ENCODE assay signal across 8 mouse cellular contexts in the genomic region with DNA sequence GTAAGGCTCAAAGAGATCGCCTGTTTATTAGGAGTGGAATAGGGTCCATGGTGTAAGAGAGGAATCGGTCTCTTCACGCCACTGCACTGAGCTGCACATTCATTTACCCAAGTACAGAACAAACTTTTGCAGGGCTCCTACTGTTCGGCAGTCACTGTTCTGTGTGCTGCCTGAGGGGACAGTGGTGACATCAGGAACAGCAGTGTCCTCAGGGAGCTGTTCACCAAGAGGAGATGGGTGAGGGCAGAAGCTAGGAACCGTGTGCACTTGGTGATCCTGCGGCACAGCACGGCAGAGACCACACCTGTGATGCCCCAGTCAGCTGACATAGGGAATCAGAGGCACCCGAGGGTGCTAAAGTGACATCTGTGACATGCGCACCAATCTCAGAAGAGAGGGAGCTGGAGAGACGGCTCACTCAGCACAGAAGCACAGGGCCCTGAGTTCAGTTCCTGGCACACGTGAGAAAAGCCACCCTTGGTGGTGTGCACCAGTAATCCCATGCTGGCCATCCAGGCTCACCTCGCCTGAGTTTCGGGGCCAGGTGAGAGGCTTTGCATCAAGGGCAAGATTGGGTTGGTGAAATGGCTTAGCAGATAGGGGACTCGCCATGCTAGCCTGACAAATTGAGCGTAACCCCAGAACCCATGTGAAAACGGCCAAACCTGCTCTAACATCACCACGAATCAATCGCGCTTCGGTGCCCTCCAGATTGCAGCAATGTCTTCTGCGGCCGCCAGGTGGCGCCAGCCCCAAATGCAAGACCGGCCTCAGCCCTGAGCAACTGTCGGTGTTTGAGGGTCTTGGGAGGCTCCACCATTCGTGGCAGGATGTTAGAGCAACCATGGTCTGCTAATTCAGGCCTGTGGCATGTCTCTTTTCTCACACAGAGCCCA. TPM values are rescaled to one million over a fixed set of nuclear protein-coding genes. Genes with fewer than 3 reads are reported as not detected.
A peak's percentile ranks its signal among the peaks of the same experiment; 100 is the strongest.
DNase-seq lines count a peak whose midpoint lies in the region; ATAC-seq lines count a peak whose summit lies in the region.

No protein-coding gene starts in this region.

- H3K9me3 ChIP-seq in midbrain, embryonic 10.5 days (replicated peaks): no peaks in the 10 kb centered on the region

- intact Hi-C loops in left cerebral cortex, postnatal 14 days (cut with DNase I): loop anchor here (1.0 kb wide), 1 partner anchor 137 kb away; no protein-coding TSS in a partner anchor

- DNase-seq in cerebellum, postnatal 36 days: peak; percentile 85 to 92
- DNase-seq in gastrocnemius, adult 18-20 months (ENCODE audit: low spot score): peak; percentile 56
- peak; percentile 82 for DNase-seq in induced T-regulatory cell, adult 2 months (ENCODE audit: low read depth)
- DNase-seq in left cerebral cortex, postnatal 14 days (ENCODE audit: low spot score in 2 of 2): peak; percentile 82 to 83
- peak; percentile 86 for DNase-seq in midbrain, embryonic 10.5 days (ENCODE audit: low spot score)
- peak; percentile 72 for DNase-seq in right cerebral cortex, postnatal 14 days
- peak; percentile 63 for DNase-seq in yolk sac, embryonic 10.5 days (ENCODE audit: low spot score)

- H3K27ac ChIP-seq in midbrain, embryonic 10.5 days (replicated peaks): no peak overlapping the region; the same call in 1 of the 2 replicates

- peaks cover 11% of the 10 kb centered on the region; the same call in 1 of the 2 replicates for H3K4me1 ChIP-seq in midbrain, embryonic 10.5 days

- 48% methylated on average over 26 of the region's 26 CpGs for WGBS in midbrain, embryonic 10.5 days

- H3K36me3 ChIP-seq in midbrain, embryonic 10.5 days: no peaks in the 10 kb centered on the region

- H3K4me3 ChIP-seq in midbrain, embryonic 10.5 days: no peak overlapping the region

- H3K27me3 ChIP-seq in midbrain, embryonic 10.5 days (ENCODE audit: low read depth, poor library complexity, severe bottlenecking): no peaks in the 10 kb centered on the region

- peak; percentile 57 for ATAC-seq in activated CD4-positive, CD25-positive, alpha-beta regulatory T cell, adult 4 months

RNA-seq across cellular contexts. Expression of a gene that starts 39.9 kb away (rescaled TPM):
- under 1 TPM in 1 of 2 experiments, not detected in 1; 0.17 TPM for polyA plus RNA-seq in activated CD4-positive, CD25-positive, alpha-beta regulatory T cell, adult 4 months (2017; shearing (Covaris generic))
- total RNA-seq in gastrocnemius, adult 18-20 months (2021): 1 to 10 TPM; 1.3 to 1.8 TPM
- total RNA-seq in left cerebral cortex, postnatal 14 days (2021): 1 to 10 TPM; 2.7 to 3.2 TPM
- polyA plus RNA-seq in midbrain, embryonic 10.5 days (2016; fragmentation: Nextera tagmentation; extraction: Ambion mirVana): 11.7 and 12.7 TPM in 2 replicates
